Mouse (Mus musculus): ENCODE measurements around the gene Iqcj. TPM values are rescaled to one million over a fixed set of nuclear protein-coding genes. Genes with fewer than 3 reads are reported as not detected.

Iqcj gene
- polyA plus RNA-seq (2012; fragmentation: generic; extraction: Trizol): not detected
- long read RNA-seq, experiment 1: 0 reads
- long read RNA-seq, experiment 2: 0 reads

DNA sequence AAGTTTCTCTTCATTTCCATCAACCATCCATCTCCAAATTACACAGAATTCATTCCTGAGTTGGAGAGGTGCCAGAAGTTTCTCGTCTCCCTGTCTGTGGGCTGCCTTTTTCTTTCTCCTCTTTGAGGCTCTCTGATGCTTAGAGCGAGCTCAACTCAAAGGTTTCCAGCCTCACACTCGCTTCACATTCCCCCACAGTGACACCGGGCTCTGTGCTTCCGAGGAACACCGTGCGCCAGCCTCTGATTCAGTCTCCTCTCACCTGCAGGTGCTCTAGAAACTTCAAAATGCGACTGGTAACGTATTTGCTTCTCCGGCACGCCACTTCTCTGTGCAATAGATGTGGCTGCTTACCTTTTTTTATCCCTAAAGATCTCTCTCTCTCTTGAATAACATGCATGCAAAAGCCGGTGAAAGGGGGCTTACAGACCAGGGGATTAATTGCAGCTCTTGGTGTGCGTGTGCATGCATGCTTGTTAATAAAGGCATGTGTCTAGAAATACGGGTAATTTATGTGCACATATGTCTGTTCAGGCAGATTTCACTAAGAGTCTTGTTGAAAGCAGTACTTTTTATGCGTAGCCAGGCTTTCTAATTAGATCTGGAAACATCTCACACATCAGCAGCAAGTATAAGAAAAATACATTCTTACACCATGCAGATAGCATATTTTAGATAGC, at the start of gene Iqcj, which contains the start of gene Iqschfp:
Gene Iqcj (plus strand): TSS at position 195 of the 680 bp plus-strand sequence.
Gene Iqschfp (plus strand): TSS at position 207 of the 680 bp plus-strand sequence.
- no peak for TF ChIP-seq CTCF (IDR thresholded peaks at IDR 0.05; ENCODE audit: control insufficient read depth, insufficient read depth, insufficient read length)
- TF ChIP-seq USF1 (IDR thresholded peaks at IDR 0.05; ENCODE audit: low read depth): no peak
- TF ChIP-seq CEBPB (IDR thresholded peaks at IDR 0.05; ENCODE audit: low read depth): no peak
- TF ChIP-seq MAX (IDR thresholded peaks at IDR 0.05): no peak
- no peak for TF ChIP-seq MYOG (IDR thresholded peaks at IDR 0.05; ENCODE audit: control insufficient read depth, extremely low read depth, insufficient read length)
- TF ChIP-seq FOSL1 (IDR thresholded peaks at IDR 0.05; ENCODE audit: insufficient read depth, low read length, poor library complexity, severe bottlenecking): no peak
- TF ChIP-seq MYOD1 (IDR thresholded peaks at IDR 0.05; ENCODE audit: control insufficient read depth, insufficient read length, low read depth): no peak
- Histone ChIP-seq H3K36me3 (ENCODE audit: control insufficient read depth, insufficient read depth) (no peaks in the 10 kb centered on the region), H3K79me3 (ENCODE audit: low read depth) (no peaks in the 10 kb centered on the region), H3K27me3 (ENCODE audit: control insufficient read depth, insufficient read depth, insufficient read length) (peaks cover 4% of the 10 kb centered on the region), H3K4me3 (ENCODE audit: insufficient read depth, poor library complexity, severe bottlenecking) (no peak within 1 kb of the TSS), H3K79me2 (ENCODE audit: control insufficient read depth, insufficient read depth) (no peaks in the 10 kb centered on the region), H3ac (ENCODE audit: control insufficient read depth, insufficient read length, low read depth) (no peak within 1 kb of the TSS)

GRCm38 (mm10) chr3:67852397-67852796, 39.6 kb upstream of the Iqcj start:
- TF ChIP-seq MAX (IDR thresholded peaks at IDR 0.05): no peak
- TF ChIP-seq MYOD1 (IDR thresholded peaks at IDR 0.05; ENCODE audit: control insufficient read depth, insufficient read length, low read depth): no peak
- no peak for TF ChIP-seq MYOG (IDR thresholded peaks at IDR 0.05; ENCODE audit: control insufficient read depth, extremely low read depth, insufficient read length)
- no peak for TF ChIP-seq FOSL1 (IDR thresholded peaks at IDR 0.05; ENCODE audit: insufficient read depth, low read length, poor library complexity, severe bottlenecking)
- TF ChIP-seq CEBPB (IDR thresholded peaks at IDR 0.05; ENCODE audit: low read depth): no peak
- no peak for TF ChIP-seq USF1 (IDR thresholded peaks at IDR 0.05; ENCODE audit: low read depth)
- no peak for TF ChIP-seq CTCF (IDR thresholded peaks at IDR 0.05; ENCODE audit: control insufficient read depth, insufficient read depth, insufficient read length)
- Histone ChIP-seq H3K36me3 (ENCODE audit: control insufficient read depth, insufficient read depth) (no peaks in the 10 kb centered on the region), H3K79me2 (ENCODE audit: control insufficient read depth, insufficient read depth) (no peaks in the 10 kb centered on the region)

DNA sequence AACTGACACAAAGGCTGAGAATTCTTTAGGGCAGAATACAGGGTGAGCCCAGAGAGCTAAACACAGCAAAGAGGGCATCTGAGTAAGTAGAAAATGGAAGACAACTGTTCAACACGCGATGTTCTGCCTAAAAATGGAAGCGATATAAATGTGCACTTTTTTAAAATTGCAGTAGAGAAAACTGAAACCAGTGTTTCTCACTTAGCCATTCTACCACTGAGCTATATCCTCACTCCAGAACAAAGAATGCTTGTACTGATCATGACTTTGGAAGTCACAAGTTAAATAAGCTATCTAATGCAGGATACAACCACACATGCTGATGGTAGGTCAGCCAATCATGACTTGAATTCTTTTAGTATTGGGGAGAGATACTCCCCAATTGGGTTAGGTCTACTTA, 30.5 kb upstream of the Iqcj start:
- no peaks in the 10 kb centered on the region for H3K27me3 ChIP-seq (ENCODE audit: control insufficient read depth, insufficient read depth, insufficient read length)
- H3K36me3 ChIP-seq (ENCODE audit: control insufficient read depth, insufficient read depth): no peaks in the 10 kb centered on the region
- H3K4me3 ChIP-seq (ENCODE audit: insufficient read depth, poor library complexity, severe bottlenecking): no peak overlapping the region
- no peak overlapping the region for H3ac ChIP-seq (ENCODE audit: control insufficient read depth, insufficient read length, low read depth)
- H3K79me3 ChIP-seq (ENCODE audit: low read depth): no peaks in the 10 kb centered on the region
- H3K79me2 ChIP-seq (ENCODE audit: control insufficient read depth, insufficient read depth): no peaks in the 10 kb centered on the region
- no peak for TF ChIP-seq FOSL1 (IDR thresholded peaks at IDR 0.05; ENCODE audit: insufficient read depth, low read length, poor library complexity, severe bottlenecking)
- TF ChIP-seq USF1 (IDR thresholded peaks at IDR 0.05; ENCODE audit: low read depth): no peak
- no peak for TF ChIP-seq MAX (IDR thresholded peaks at IDR 0.05)
- TF ChIP-seq CEBPB (IDR thresholded peaks at IDR 0.05; ENCODE audit: low read depth): no peak
- TF ChIP-seq CTCF (IDR thresholded peaks at IDR 0.05; ENCODE audit: control insufficient read depth, insufficient read depth, insufficient read length): no peak
- no peak for TF ChIP-seq MYOD1 (IDR thresholded peaks at IDR 0.05; ENCODE audit: control insufficient read depth, insufficient read length, low read depth)
- no peak for TF ChIP-seq MYOG (IDR thresholded peaks at IDR 0.05; ENCODE audit: control insufficient read depth, extremely low read depth, insufficient read length)

More at GRCm38 (mm10) chr3:67852397-67852796, 39.6 kb upstream of the Iqcj start:
- no peak overlapping the region for H3ac ChIP-seq (ENCODE audit: control insufficient read depth, insufficient read length, low read depth)
- no peaks in the 10 kb centered on the region for H3K79me3 ChIP-seq (ENCODE audit: low read depth)
- no peak overlapping the region for H3K4me3 ChIP-seq (ENCODE audit: insufficient read depth, poor library complexity, severe bottlenecking)
- no peaks in the 10 kb centered on the region for H3K27me3 ChIP-seq (ENCODE audit: control insufficient read depth, insufficient read depth, insufficient read length)

DNA sequence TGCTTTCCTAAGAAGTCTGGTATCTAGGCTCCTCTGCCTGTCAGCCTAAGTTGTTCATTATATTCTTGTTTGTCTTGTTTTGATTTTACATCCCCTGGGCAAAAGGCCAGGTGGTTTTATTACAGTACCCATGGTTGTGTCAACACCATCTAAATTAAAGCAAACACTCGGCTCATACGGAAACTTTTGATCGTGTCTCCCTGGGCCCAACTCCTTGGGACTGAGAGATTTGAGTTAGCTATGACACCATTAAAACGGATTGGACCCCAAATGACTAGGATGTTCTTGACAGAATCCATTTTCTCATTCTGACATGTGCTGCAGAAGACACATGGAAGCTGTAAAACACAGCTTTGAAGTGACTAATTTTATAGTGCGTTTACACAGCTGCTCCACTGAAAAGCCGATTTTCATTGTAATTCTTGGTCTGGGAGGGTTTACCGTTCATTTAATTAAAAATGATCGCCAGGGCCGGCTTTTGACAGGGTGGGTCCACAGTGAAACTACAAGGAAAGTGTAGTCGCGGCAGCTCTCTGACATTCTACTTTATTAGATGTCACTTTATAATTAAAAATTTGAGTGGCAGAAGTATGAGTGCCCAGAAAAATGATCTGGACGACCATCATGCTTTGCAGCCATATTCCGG, 24.5 kb upstream of the Iqcj start:
- TF ChIP-seq MYOD1 (IDR thresholded peaks at IDR 0.05; ENCODE audit: control insufficient read depth, insufficient read length, low read depth) (peak; percentile 11), MYOG (IDR thresholded peaks at IDR 0.05; ENCODE audit: control insufficient read depth, extremely low read depth, insufficient read length) (no peak), FOSL1 (IDR thresholded peaks at IDR 0.05; ENCODE audit: insufficient read depth, low read length, poor library complexity, severe bottlenecking) (no peak)
- Histone ChIP-seq H3K79me2 (ENCODE audit: control insufficient read depth, insufficient read depth) (no peaks in the 10 kb centered on the region), H3K36me3 (ENCODE audit: control insufficient read depth, insufficient read depth) (no peaks in the 10 kb centered on the region), H3K27me3 (ENCODE audit: control insufficient read depth, insufficient read depth, insufficient read length) (peaks cover 1% of the 10 kb centered on the region), H3ac (ENCODE audit: control insufficient read depth, insufficient read length, low read depth) (no peak overlapping the region), H3K79me3 (ENCODE audit: low read depth) (no peaks in the 10 kb centered on the region), H3K4me3 (ENCODE audit: insufficient read depth, poor library complexity, severe bottlenecking) (no peak overlapping the region)

- TF ChIP-seq FOSL1 (IDR thresholded peaks at IDR 0.05; ENCODE audit: insufficient read depth, low read length, poor library complexity, severe bottlenecking) (no peak), USF1 (IDR thresholded peaks at IDR 0.05; ENCODE audit: low read depth) (no peak), MYOG (IDR thresholded peaks at IDR 0.05; ENCODE audit: control insufficient read depth, extremely low read depth, insufficient read length) (no peak), MAX (IDR thresholded peaks at IDR 0.05) (no peak), MYOD1 (IDR thresholded peaks at IDR 0.05; ENCODE audit: control insufficient read depth, insufficient read length, low read depth) (no peak), CTCF (IDR thresholded peaks at IDR 0.05; ENCODE audit: control insufficient read depth, insufficient read depth, insufficient read length) (no peak)
- Histone ChIP-seq H3K4me3 (ENCODE audit: insufficient read depth, poor library complexity, severe bottlenecking) (no peak overlapping the region), H3ac (ENCODE audit: control insufficient read depth, insufficient read length, low read depth) (no peak overlapping the region), H3K79me2 (ENCODE audit: control insufficient read depth, insufficient read depth) (no peaks in the 10 kb centered on the region), H3K79me3 (ENCODE audit: low read depth) (no peaks in the 10 kb centered on the region), H3K27me3 (ENCODE audit: control insufficient read depth, insufficient read depth, insufficient read length) (peaks cover 3% of the 10 kb centered on the region), H3K36me3 (ENCODE audit: control insufficient read depth, insufficient read depth) (no peaks in the 10 kb centered on the region)
Measured at GRCm38 (mm10) chr3:67869424-67869823, 22.6 kb upstream of the Iqcj start.

Data from C2C12 (cell line).